Mouse (Mus musculus) kidney, embryonic 15.5 days (tissue): ENCODE results near the gene Kcne1. TPM values are rescaled to one million over a fixed set of nuclear protein-coding genes. Genes with fewer than 3 reads are reported as not detected.

Experiments used
- ATAC-seq: fragments of 200-750 bp; cut with Nextera tagmentation; replicated peaks from 2 replicates; pipeline ENCODE4 v1.8.0; 2017; ENCODE audit warnings: moderate TSS enrichment; ENCODE audit not compliant: low FRiP score
- H3K27ac ChIP-seq: fragments of 300-500 bp; sonication (generic); 2 replicates; pipeline ENCODE4 v1.5.1; 2015; ENCODE audit warnings: mild to moderate bottlenecking, inconsistent platforms
- H3K27me3 ChIP-seq: fragments of 300-500 bp; sonication (generic); 2 replicates; pipeline ENCODE4 v1.6.1; 2015; ENCODE audit warnings: inconsistent platforms
- H3K36me3 ChIP-seq: fragments of 300-500 bp; sonication (generic); 2 replicates; pipeline ENCODE4 v1.6.1; 2015; ENCODE audit warnings: inconsistent platforms
- H3K4me1 ChIP-seq: fragments of 300-500 bp; sonication (generic); 2 replicates; pipeline ENCODE4 v1.6.1; 2015; ENCODE audit warnings: inconsistent platforms
- H3K4me2 ChIP-seq: fragments of 300-500 bp; sonication (generic); 2 replicates; pipeline ENCODE4 v1.6.1; 2015; ENCODE audit warnings: moderate library complexity, mild to moderate bottlenecking, inconsistent platforms
- H3K4me3 ChIP-seq: fragments of 300-500 bp; sonication (generic); replicated peaks from 2 replicates; pipeline ENCODE4 v1.5.1; 2015; ENCODE audit warnings: mild to moderate bottlenecking, inconsistent platforms
- H3K9ac ChIP-seq: fragments of 300-500 bp; sonication (generic); 2 replicates; pipeline ENCODE4 v1.6.1; 2015; ENCODE audit warnings: mild to moderate bottlenecking, inconsistent platforms
- H3K9me3 ChIP-seq: fragments of 300-500 bp; sonication (generic); replicated peaks from 2 replicates; pipeline ENCODE4 v1.6.1; 2016; ENCODE audit warnings: inconsistent platforms
- WGBS: fragments of 180-500 bp; shearing (Covaris S2); methylation state at CpG from one replicate; pipeline ENCODE4 v1.1.7; 2015; ENCODE audit warnings: mixed read lengths; 5-methylcytosine and 5-hydroxymethylcytosine counted together
- polyA plus RNA-seq: library from polyadenylated mRNA; unstranded; fragments of >200 nt; fragmentation: Nextera tagmentation; extraction: Ambion mirVana; gene quantifications from 2 replicates; pipeline ENCODE4 v1.2.1, GENCODE M21; 2015

The Kcne1 gene
- polyA plus RNA-seq, 1 experiment from 2014 or later, result 1.8 TPM

DNA sequence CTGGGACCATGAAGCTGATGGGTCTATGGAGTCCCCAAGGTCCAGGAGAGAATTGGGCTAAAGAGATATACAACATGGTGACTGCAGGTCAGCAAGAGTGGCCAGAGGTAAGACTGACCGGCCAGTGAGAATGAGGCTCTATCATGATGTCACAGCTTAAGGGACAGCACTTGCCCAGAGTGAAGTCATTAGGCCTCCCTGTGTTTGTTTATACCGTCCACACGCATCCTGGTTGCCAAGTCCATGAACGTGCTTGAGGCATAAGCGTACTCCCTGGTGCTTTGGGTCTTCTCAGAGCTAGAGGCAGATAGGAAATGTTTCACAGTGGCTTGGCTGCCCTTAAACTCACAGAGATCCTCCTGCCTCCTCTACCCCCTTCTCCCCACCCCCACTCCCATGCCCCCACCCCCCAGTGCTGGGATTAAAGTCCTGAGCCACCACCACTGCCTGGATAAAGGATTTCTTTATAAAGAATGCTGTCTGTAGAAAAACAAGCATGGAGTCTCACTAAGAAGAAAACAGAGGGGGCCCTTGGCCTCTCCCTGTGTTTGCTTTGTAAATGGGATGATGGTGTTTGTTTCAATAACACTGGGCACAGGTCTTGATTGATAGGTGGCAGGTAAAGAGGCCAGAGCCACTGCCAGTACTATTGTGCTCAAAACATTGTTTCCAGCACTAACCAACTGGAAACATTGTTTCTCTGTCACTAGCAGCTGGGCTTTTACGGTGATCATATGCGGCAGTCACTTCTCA lies 34.8 kb downstream of the Kcne1 start:
- no peaks in the 10 kb centered on the region for H3K27me3 ChIP-seq
- H3K9me3 ChIP-seq, result no peaks in the 10 kb centered on the region
- no peak overlapping the region for H3K27ac ChIP-seq
- no peaks in the 10 kb centered on the region for H3K36me3 ChIP-seq
- H3K4me3 ChIP-seq, result no peak overlapping the region
- WGBS, result 61% methylated on average over 7 of the region's 7 CpGs
- H3K4me1 ChIP-seq, result no peaks in the 10 kb centered on the region
- ATAC-seq, result no peak
- no peak overlapping the region for H3K4me2 ChIP-seq
- H3K9ac ChIP-seq, result no peak overlapping the region

DNA sequence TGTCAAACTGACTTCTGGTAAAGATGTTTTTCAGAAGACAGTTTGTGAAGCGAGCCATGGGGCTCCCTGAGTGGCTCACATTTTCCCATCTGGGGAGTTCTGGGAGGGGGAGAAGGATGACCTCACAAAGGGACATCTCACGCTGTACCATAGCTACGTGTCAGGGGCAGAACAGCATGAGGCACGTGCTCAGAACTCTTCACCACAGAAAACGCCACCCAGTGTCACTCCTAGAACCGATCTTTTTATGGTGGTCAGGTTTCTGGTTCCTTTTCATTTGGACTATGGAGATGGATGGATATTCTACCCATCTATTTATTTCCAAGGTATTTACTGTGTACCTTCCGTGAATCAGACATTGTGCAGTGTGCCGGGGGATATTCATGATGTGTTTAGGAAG lies 37.9 kb downstream of the Kcne1 start, which contains the start of gene Fam243:
TSS of gene Fam243 (minus strand) at position 101 of the 400 bp plus-strand sequence.
- Histone ChIP-seq H3K27ac (no peak within 1 kb of the TSS), H3K4me2 (no peak within 1 kb of the TSS), H3K36me3 (no peaks in the 10 kb centered on the region), H3K9ac (no peak within 1 kb of the TSS), H3K4me3 (no peak within 1 kb of the TSS), H3K27me3 (no peaks in the 10 kb centered on the region), H3K9me3 (no peaks in the 10 kb centered on the region), H3K4me1 (no peaks in the 10 kb centered on the region)
- WGBS, result 85% methylated on average over 8 of the region's 8 CpGs
- ATAC-seq, result no peak

DNA sequence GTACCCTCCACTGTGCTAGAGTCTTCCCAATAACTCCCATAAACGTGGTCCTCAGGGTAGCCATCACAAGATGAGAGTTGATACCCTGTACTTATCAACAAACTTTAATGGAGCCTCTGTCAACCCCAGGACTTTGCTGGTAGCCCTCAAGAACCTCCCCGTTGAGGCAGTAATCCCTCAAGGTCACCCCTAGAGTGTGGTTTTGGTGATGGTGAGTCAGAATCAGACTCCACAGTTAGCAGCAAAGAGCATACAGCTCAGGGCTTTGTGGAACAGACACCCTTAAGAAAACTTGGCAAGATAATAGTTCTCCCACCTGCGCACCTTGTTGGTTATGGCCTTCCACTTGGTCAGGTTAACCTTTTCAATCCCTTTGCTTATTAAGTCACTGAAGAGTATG lies 38.9 kb downstream of the Kcne1 start:
- Histone ChIP-seq H3K9me3 (no peaks in the 10 kb centered on the region), H3K4me3 (no peak overlapping the region), H3K27ac (no peak overlapping the region), H3K27me3 (no peaks in the 10 kb centered on the region), H3K9ac (no peak overlapping the region), H3K4me1 (no peaks in the 10 kb centered on the region), H3K36me3 (no peaks in the 10 kb centered on the region), H3K4me2 (no peak overlapping the region)
- ATAC-seq, result no peak
- WGBS, result 85% methylated on average over 3 of the region's 3 CpGs

DNA sequence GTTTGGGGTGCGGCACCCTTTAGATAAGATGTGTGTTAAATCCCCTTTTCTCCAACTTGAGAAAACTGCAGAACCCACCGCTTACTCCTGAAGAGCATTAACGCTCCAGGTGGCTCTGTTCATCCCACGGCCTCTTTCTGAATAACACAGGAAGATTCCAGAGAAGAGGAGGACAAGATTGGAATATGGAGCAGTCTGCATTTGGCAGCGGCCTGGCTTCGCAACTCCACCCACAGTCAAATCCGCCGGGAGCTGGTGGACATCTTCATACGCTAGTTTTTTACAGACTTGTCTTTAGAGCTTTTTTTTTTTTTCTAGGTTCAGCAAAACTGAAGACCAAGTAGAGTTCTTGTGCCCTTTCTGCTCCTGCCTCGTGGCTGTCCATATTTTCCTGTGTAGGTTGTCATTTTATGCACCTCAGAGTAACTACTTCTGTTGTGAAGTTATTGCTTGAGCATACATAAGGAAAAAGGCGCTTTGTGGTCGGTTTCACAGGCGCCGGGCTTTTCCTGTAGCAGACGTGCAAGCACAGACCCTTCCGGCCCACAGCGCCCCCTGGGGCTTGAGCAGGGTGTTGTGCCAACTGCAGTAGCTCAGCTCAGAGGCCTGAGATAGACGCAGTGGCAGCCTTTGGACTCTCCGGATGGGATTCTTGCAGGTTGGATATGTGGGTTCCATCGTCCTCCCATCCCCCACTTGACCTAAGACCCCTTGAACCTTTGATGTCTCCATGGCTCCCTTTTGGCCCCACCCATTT lies 39.7 kb downstream of the Kcne1 start:
- no peaks in the 10 kb centered on the region for H3K36me3 ChIP-seq
- no peak overlapping the region for H3K4me3 ChIP-seq
- H3K9me3 ChIP-seq, result no peaks in the 10 kb centered on the region
- H3K27me3 ChIP-seq, result no peaks in the 10 kb centered on the region
- no peak overlapping the region for H3K4me2 ChIP-seq
- no peaks in the 10 kb centered on the region for H3K4me1 ChIP-seq
- H3K27ac ChIP-seq, result no peak overlapping the region
- WGBS, result 67% methylated on average over 20 of the region's 20 CpGs
- ATAC-seq, result no peak
- H3K9ac ChIP-seq, result no peak overlapping the region

DNA sequence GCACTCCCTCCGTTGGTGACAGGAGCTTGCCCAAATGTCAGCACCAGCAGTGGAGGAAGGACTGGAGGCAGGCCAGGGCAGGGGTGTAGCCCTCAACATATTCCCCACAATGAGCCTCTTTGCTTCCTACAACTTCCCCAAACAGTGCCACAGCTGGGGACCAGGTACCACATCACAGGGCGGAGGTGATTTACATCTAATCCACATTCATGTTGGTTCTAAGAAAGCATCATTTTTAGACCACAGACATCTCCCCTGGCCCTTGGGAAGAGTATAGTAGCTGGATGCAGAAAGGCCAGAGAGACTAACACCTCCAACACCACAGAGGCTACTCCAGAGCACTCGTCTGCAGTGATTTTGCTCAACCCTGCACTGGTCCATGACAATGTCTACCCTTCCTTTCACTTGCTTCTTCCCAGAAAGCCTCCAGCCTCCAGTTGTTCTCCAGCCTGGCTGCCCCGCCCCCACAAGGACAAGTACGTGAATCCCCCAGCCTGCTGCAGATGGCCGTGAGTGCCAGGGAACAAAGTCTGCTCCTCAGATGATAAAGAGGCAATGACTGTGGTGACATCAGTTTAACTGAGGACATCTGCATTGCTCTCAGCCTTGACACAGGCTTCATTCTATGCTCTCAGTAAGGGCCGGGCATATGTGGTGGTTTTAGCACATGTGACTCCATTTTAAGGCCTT lies 43.1 kb downstream of the Kcne1 start:
- no peaks in the 10 kb centered on the region for H3K9me3 ChIP-seq
- H3K4me3 ChIP-seq, result no peak overlapping the region
- no peak overlapping the region for H3K9ac ChIP-seq
- H3K36me3 ChIP-seq, result peaks cover 25% of the 10 kb centered on the region
- 73% methylated on average over 7 of the region's 7 CpGs for WGBS
- H3K4me1 ChIP-seq, result no peaks in the 10 kb centered on the region
- H3K4me2 ChIP-seq, result no peak overlapping the region
- no peak overlapping the region for H3K27ac ChIP-seq
- ATAC-seq, result no peak
- no peaks in the 10 kb centered on the region for H3K27me3 ChIP-seq

DNA sequence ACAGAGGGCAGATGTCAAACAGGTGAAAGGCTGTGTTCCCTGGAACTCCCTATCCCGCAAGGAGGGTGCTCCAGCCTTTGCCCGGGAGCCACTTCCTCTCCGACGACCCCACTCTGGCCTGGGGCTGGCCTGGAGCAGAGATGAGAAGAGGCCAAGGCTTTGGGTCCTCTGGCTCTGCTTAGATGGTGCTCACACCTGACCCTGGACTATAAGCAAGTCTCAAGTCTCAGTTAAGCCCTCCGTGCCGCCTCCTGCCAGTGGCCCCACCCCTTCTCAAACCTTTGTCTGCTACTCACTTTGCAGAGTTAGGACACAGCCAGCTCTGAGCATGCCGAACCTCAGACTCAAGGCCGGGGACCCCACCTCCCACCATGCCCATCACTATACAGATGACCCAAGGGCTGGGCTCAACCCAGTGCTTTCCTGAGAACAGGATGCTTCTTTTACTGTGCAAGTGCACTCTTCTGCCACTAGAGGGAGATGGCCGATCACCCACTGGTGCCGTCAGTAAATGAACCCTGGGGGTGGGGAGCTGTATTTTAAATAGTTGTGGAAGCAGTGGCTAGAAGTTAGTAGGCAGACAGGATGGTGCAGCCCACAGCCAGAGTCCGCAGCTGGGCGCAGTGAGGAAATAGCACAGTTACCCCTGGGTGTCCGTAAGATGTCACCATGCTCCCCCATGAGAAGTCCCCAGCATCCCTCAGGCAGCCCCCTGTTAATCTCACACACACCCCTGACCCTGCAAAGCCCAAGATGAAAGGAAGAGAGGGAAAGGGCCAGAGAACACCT lies 45.1 kb downstream of the Kcne1 start:
- H3K27me3 ChIP-seq, result no peaks in the 10 kb centered on the region
- H3K9ac ChIP-seq, result no peak overlapping the region
- no peak overlapping the region for H3K27ac ChIP-seq
- peak; percentile 67; the same call in 1 of the 2 replicates for ATAC-seq
- no peak overlapping the region for H3K4me3 ChIP-seq
- peaks cover 44% of the 10 kb centered on the region for H3K36me3 ChIP-seq
- no peaks in the 10 kb centered on the region for H3K9me3 ChIP-seq
- no peak overlapping the region for H3K4me2 ChIP-seq
- WGBS, result 52% methylated on average over 13 of the region's 13 CpGs
- no peaks in the 10 kb centered on the region for H3K4me1 ChIP-seq

DNA sequence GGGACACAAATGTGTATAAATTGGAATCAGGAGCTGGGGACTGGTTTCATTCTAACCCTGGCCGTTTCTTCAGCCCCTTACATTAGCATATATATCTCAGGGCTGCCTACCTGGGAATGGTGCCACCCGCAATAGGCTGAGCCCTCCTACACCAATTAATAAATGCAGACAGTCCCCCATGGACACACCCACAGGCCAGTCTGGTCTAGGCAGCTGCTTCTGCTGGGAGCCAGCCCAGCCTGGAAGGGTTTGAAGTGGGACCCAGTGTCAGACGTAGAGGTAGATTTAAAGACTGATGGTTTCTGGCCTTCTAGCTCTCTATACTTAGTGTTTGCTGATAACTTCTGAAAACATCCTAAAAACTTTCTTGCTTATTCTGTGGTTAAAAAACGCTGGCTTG lies 50.1 kb downstream of the Kcne1 start:
- WGBS, result 70% methylated on average over 4 of the region's 4 CpGs
- no peak for ATAC-seq
- H3K27ac ChIP-seq, result no peak overlapping the region
- no peaks in the 10 kb centered on the region for H3K27me3 ChIP-seq
- H3K36me3 ChIP-seq, result peaks cover 83% of the 10 kb centered on the region
- no peak overlapping the region for H3K4me2 ChIP-seq
- no peaks in the 10 kb centered on the region for H3K9me3 ChIP-seq
- no peak overlapping the region for H3K4me3 ChIP-seq
- H3K9ac ChIP-seq, result no peak overlapping the region
- no peaks in the 10 kb centered on the region for H3K4me1 ChIP-seq

DNA sequence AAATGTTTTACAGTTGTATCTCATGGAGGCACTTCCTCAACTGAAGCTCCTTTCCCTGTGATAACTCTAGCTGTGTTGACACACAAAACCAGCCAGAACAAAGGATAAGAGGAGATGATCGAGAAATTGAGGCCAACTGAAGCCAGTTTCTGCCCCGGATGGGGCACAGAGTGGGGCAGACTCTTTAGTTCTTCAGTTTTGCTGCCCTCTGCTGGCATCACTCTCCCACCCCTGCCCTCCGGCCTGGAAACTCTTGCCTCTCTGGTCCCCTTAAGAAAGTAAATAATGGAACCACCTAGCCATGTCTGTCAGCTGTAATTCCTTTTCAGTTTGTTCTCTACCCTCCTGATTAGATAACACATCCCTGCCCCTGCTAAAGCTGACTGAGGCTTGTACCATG lies 51.3 kb downstream of the Kcne1 start:
- 84% methylated on average over 3 of the region's 3 CpGs for WGBS
- no peak overlapping the region for H3K4me3 ChIP-seq
- no peaks in the 10 kb centered on the region for H3K27me3 ChIP-seq
- no peaks in the 10 kb centered on the region for H3K9me3 ChIP-seq
- no peak overlapping the region for H3K4me2 ChIP-seq
- peaks cover under 1% of the 10 kb centered on the region for H3K4me1 ChIP-seq
- no peak for ATAC-seq
- no peak overlapping the region for H3K27ac ChIP-seq
- H3K36me3 ChIP-seq, result peaks cover 75% of the 10 kb centered on the region
- no peak overlapping the region for H3K9ac ChIP-seq

DNA sequence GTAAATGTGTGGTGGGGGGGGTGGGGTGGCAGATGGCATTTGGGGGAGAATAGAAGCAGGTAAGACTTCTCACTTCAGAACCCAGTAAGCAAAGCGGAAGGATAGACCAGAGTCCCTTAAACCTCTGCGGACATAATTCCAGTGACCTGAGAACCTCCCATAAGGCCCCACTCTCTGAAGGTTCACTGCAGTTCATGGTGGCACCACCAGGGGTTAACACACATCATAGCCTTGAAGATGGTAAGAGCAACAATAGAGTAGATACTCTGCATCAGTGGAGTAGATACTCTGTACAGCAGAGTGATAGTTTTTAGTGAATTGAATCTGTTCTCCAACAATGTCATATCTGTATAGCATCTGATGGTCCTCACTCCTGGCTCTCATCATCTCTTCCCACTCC lies 53.7 kb downstream of the Kcne1 start:
- H3K9me3 ChIP-seq, result no peaks in the 10 kb centered on the region
- 89% methylated on average over 2 of the region's 2 CpGs for WGBS
- H3K36me3 ChIP-seq, result peaks cover 51% of the 10 kb centered on the region
- ATAC-seq, result no peak
- H3K27ac ChIP-seq, result no peak overlapping the region
- H3K9ac ChIP-seq, result no peak overlapping the region
- H3K27me3 ChIP-seq, result no peaks in the 10 kb centered on the region
- no peak overlapping the region for H3K4me3 ChIP-seq
- H3K4me2 ChIP-seq, result no peak overlapping the region
- H3K4me1 ChIP-seq, result peaks cover 17% of the 10 kb centered on the region

DNA sequence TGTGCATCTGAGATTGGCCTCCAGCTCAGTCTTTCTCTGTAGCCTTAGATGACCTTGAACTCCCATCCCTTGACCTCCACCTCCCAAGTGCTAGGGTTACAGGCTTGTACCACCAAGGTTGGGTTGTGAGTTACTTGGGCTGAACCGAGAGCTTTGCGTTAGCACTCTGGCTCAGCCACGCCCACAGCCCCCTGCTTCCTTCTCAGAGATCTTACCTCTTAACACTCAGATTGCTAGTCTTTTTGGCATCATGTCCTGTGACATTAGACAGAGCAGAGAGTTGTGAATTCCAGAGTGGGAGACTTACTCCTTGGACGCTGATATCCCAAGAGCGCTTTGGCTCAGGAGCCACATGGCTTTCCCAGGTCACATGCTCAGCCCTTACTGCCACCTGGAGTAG lies 56.8 kb downstream of the Kcne1 start:
- no peak for ATAC-seq
- H3K4me3 ChIP-seq, result 0 out of 2 replicates have a peak overlapping the region, but pooled peaks have one; percentile 70
- no peak overlapping the region for H3K9ac ChIP-seq
- peaks cover 25% of the 10 kb centered on the region for H3K36me3 ChIP-seq
- WGBS, result 56% methylated on average over 5 of the region's 5 CpGs
- peak overlapping the region; percentile 69 for H3K4me2 ChIP-seq
- no peaks in the 10 kb centered on the region for H3K9me3 ChIP-seq
- no peaks in the 10 kb centered on the region for H3K27me3 ChIP-seq
- H3K27ac ChIP-seq, result 0 out of 2 replicates have a peak overlapping the region, but pooled peaks have one; percentile 66
- peaks cover 21% of the 10 kb centered on the region for H3K4me1 ChIP-seq

DNA sequence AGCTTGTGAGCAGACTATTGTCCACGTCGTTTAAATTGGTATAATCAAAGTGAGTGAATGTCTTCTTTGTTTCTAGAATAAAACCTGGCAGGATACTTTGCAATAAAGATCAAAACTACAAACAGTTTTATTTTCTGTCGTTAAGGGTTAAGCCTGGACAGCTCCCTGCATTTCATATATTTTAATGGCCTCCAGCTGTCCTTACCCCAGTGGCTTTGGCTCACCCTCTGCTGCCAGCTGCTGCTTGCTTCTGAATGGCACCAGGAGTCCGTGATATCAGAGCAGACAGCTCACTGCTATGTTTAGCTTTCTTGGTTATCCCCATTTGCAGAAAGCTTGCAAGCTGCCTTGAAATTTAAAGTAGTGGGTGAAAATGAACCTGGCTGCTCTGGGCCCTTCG lies 57.3 kb downstream of the Kcne1 start:
- H3K4me1 ChIP-seq, result peaks cover 21% of the 10 kb centered on the region
- no peak for ATAC-seq
- no peaks in the 10 kb centered on the region for H3K27me3 ChIP-seq
- WGBS, result 30% methylated on average over 5 of the region's 5 CpGs
- peak overlapping the region; percentile 71 for H3K9ac ChIP-seq
- no peaks in the 10 kb centered on the region for H3K9me3 ChIP-seq
- peak overlapping the region; percentile 66; the same call in 1 of the 2 replicates for H3K27ac ChIP-seq
- peaks cover 19% of the 10 kb centered on the region for H3K36me3 ChIP-seq
- H3K4me3 ChIP-seq, result peak overlapping the region; percentile 70
- H3K4me2 ChIP-seq, result peak overlapping the region; percentile 69
